Mouse (Mus musculus) limb, embryonic 11.5 days (tissue): ENCODE results near the gene Akap2. TPM values are rescaled to one million over a fixed set of nuclear protein-coding genes. Genes with fewer than 3 reads are reported as not detected.

Experiments
- ATAC-seq: fragments of 200-750 bp; cut with Nextera tagmentation; 2 replicates; pipeline ENCODE4 v1.8.0; 2017; ENCODE audit warnings: low read depth; ENCODE audit not compliant: insufficient number of reproducible peaks, low FRiP score, low TSS enrichment
- DNase-seq: peaks from one replicate; pipeline ENCODE4 v3.0.0-alpha.2; 2015; ENCODE audit warnings: low spot score
- H3K27ac ChIP-seq: fragments of 300-500 bp; sonication (generic); replicated peaks from 2 replicates; pipeline ENCODE4 v1.5.1; 2014; ENCODE audit warnings: low read depth, mild to moderate bottlenecking, low read length
- H3K27me3 ChIP-seq: fragments of 300-500 bp; sonication (generic); 2 replicates; pipeline ENCODE4 v1.6.1; 2014; ENCODE audit warnings: mild to moderate bottlenecking, low read length, mixed read lengths; ENCODE audit not compliant: control insufficient read depth, insufficient read depth
- H3K36me3 ChIP-seq: fragments of 300-500 bp; sonication (generic); 2 replicates; pipeline ENCODE4 v1.6.1; 2014; ENCODE audit warnings: mild to moderate bottlenecking, low read length, moderate library complexity, mixed read lengths; ENCODE audit not compliant: control insufficient read depth, insufficient read depth
- H3K4me1 ChIP-seq: fragments of 300-500 bp; sonication (generic); 2 replicates; pipeline ENCODE4 v1.6.1; 2014; ENCODE audit warnings: low read length, mixed read lengths; ENCODE audit not compliant: control insufficient read depth, insufficient read depth
- H3K4me2 ChIP-seq: fragments of 300-500 bp; sonication (generic); 2 replicates; pipeline ENCODE4 v1.6.1; 2014; ENCODE audit warnings: low read depth, mild to moderate bottlenecking, moderate library complexity; ENCODE audit not compliant: severe bottlenecking
- H3K4me3 ChIP-seq: fragments of 300-500 bp; sonication (generic); 2 replicates; pipeline ENCODE4 v1.5.1; 2014; ENCODE audit warnings: low read depth, low read length
- H3K9ac ChIP-seq: fragments of 300-500 bp; sonication (generic); 2 replicates; pipeline ENCODE4 v1.6.1; 2014; ENCODE audit warnings: mild to moderate bottlenecking, low read length
- H3K9me3 ChIP-seq: fragments of 300-500 bp; sonication (generic); 2 replicates; pipeline ENCODE4 v1.6.1; 2016; ENCODE audit warnings: low read length; ENCODE audit not compliant: control insufficient read depth
- WGBS: fragments of 180-500 bp; shearing (Covaris S2); extraction: QIAGEN DNeasy Blood & Tissue Kit; methylation state at CpG from one replicate; pipeline ENCODE4 v1.1.7; 2014; 5-methylcytosine and 5-hydroxymethylcytosine counted together
- polyA plus RNA-seq: library from polyadenylated mRNA; unstranded; fragments of >200 nt; fragmentation: Nextera tagmentation; extraction: Ambion mirVana; gene quantifications from 2 replicates; pipeline ENCODE4 v1.2.1, GENCODE M21; 2014

Gene Akap2
- polyA plus RNA-seq, 1 experiment from 2014 or later, result 32.8 TPM

DNA sequence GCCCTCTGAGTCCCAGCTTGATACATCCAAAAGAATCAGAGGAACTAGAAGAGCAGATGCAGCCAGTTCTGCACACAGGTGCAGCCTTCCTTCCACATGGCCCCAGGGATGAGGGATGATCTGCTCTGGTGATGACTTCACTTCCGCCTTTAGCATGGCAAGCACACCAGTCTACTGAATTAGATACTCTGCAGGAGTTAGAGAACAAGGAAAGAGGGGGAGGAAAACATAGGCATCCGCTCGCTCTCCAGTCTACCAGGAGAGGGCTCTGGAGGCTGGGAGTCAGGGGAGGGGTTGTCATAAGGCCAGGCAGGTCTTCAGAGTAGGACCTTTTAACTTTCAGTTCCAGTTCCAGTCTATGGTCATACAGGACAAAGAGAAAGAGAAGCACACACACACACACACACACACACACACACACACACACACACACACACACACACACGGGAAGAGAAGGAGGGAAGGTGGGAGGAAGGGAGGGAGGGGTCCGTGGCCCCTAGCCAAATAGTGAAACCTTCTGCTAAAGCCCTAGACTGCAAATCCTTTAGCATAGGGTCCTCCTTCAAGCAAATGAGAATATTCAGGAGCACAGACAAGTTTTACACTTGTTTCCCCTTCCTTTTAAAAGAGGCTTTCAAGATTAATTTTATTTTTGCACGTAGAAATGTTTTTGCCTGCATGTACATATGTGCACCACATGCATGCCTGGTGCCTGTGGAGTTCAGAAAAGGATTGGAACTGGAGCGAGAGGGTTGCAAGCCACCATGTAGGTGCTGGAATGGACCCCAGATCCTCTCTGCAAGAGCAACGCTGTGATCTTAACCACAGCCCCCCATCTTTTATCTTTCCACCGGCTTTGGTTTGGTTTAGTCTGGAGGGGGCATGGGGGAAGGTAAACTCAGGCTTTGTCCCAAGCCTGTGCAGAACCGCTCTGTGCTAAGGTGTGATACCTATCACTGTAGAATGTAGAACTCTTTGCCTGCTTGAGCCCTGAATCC is 197.0 kb downstream of the Akap2 start:
- DNase-seq (no peak), ATAC-seq (no peak)
- Histone ChIP-seq H3K9me3 (no peaks in the 10 kb centered on the region), H3K4me2 (no peak overlapping the region), H3K36me3 (no peaks in the 10 kb centered on the region), H3K27me3 (peaks cover 4% of the 10 kb centered on the region; the same call in 1 of the 2 replicates), H3K4me1 (peaks cover 9% of the 10 kb centered on the region), H3K27ac (no peak overlapping the region), H3K9ac (no peak overlapping the region), H3K4me3 (no peak overlapping the region)
- WGBS, result 76% methylated on average over 10 of the region's 10 CpGs

DNA sequence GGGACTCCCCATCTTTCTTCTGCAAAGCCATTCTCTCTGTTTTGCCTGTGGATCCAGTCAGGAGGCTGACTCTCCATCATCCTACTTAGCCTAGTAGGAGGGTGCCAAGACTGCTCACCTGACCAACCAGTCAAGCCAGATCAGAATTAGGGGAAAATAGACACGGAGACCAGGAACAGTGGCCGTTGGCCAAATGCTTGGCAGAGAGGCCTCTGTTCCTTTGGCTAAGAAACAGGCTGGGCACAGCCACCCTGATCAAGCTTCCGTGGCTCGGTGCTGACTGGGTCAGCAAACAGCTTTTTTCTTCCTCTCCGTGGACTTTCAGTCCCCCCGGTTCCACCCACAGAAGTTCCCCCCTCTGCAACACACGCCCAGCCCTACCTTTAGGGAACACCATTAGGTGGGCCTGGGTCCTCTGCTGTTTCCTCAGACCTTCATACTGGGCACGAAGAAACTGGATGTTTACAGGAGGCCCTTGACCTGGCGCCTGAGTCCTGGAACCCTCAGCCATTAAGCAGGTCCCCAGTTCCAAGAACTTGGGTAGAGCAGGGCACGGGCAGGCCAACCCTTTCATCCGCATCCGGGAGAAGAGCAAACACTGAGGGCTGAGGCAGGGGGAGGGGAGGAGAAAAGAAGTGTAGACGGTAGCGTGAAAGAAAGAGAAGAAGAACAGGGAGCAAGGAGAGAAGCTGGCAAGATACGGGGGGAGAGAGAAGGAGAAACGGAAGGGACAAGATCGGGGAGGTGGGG is 197.9 kb downstream of the Akap2 start:
- Histone ChIP-seq H3K4me1 (peaks cover 13% of the 10 kb centered on the region), H3K4me2 (peak overlapping the region; percentile 29), H3K27ac (no peak overlapping the region), H3K9ac (no peak overlapping the region), H3K36me3 (no peaks in the 10 kb centered on the region), H3K27me3 (peaks cover 4% of the 10 kb centered on the region; the same call in 1 of the 2 replicates), H3K4me3 (no peak overlapping the region), H3K9me3 (no peaks in the 10 kb centered on the region)
- 37% methylated on average over 17 of the region's 17 CpGs for WGBS
- ATAC-seq (no peak), DNase-seq (no peak)

DNA sequence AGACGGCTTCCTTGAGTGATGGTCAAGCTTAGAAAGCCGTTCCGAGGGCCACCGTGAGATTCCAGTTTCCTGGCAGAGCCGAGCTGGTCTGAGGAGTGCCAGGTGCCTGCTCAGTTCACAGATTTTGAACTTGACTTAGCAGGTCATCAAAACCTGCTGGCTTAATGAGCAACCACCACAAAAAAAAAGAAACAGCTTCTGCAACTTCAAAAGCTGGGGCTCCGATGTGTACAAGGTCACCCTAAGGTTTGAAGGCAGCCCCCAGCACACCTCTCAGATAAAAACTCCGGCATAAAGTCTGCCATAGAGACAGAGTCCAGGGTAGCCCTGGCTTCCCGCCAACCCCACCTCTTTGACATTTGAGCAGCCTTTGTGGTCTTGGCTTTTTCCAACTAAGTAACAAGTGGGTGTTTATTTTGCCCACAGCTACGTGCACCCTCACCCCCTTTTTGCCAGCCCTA is 198.8 kb downstream of the Akap2 start, which contains the start of gene D630039A03Rik:
Gene D630039A03Rik, minus strand, starts transcription at position 97 of the 461 bp plus-strand sequence.
- Histone ChIP-seq H3K4me1 (peaks cover 13% of the 10 kb centered on the region), H3K9ac (no peak within 1 kb of the TSS), H3K27me3 (peaks cover 4% of the 10 kb centered on the region; the same call in 1 of the 2 replicates), H3K4me3 (no peak within 1 kb of the TSS), H3K4me2 (peak within 1 kb of the TSS; percentile 29), H3K27ac (no peak within 1 kb of the TSS), H3K9me3 (no peaks in the 10 kb centered on the region), H3K36me3 (no peaks in the 10 kb centered on the region)
- ATAC-seq (no peak), DNase-seq (peak; percentile 43)
- WGBS, result 15% methylated on average over 9 of the region's 9 CpGs

- Histone ChIP-seq H3K4me3 (no peak overlapping the region), H3K9ac (no peak overlapping the region), H3K4me2 (no peak overlapping the region), H3K4me1 (peaks cover 13% of the 10 kb centered on the region), H3K27me3 (peaks cover 4% of the 10 kb centered on the region; the same call in 1 of the 2 replicates), H3K36me3 (no peaks in the 10 kb centered on the region), H3K9me3 (no peaks in the 10 kb centered on the region), H3K27ac (no peak overlapping the region)
- no peak for DNase-seq
- ATAC-seq, result no peak
- WGBS, result 63% methylated on average over 4 of the region's 4 CpGs
Observed at GRCm38 (mm10) chr4:57916711-57917110, 199.3 kb downstream of the Akap2 start.

- H3K4me2 ChIP-seq, result no peak overlapping the region
- 14% methylated on average over 8 of the region's 8 CpGs for WGBS
Observed at GRCm38 (mm10) chr4:57919494-57920423, 202.3 kb downstream of the Akap2 start.

GRCm38 (mm10) chr4:57920522-57920921 is 203.1 kb downstream of the Akap2 start:
- H3K27ac ChIP-seq, result no peak overlapping the region
- H3K27me3 ChIP-seq, result no peaks in the 10 kb centered on the region
- 87% methylated on average over 1 of the region's 1 CpGs for WGBS
- ATAC-seq, result no peak
- H3K4me1 ChIP-seq, result peaks cover 10% of the 10 kb centered on the region
- no peak overlapping the region for H3K4me2 ChIP-seq
- no peak overlapping the region for H3K4me3 ChIP-seq
- H3K36me3 ChIP-seq, result no peaks in the 10 kb centered on the region
- H3K9ac ChIP-seq, result no peak overlapping the region
- H3K9me3 ChIP-seq, result no peaks in the 10 kb centered on the region
- DNase-seq, result no peak

More at GRCm38 (mm10) chr4:57919494-57920423, 202.3 kb downstream of the Akap2 start:
- ATAC-seq (0 out of 2 replicates have a peak, but pooled peaks have one; percentile 16), DNase-seq (peak; percentile 49)
- H3K27ac ChIP-seq, result no peak overlapping the region
- peaks cover 13% of the 10 kb centered on the region for H3K4me1 ChIP-seq
- no peak overlapping the region for H3K4me3 ChIP-seq
- no peaks in the 10 kb centered on the region for H3K36me3 ChIP-seq
- no peak overlapping the region for H3K9ac ChIP-seq
- no peaks in the 10 kb centered on the region for H3K9me3 ChIP-seq
- H3K27me3 ChIP-seq, result peaks cover 4% of the 10 kb centered on the region; the same call in 1 of the 2 replicates

- Histone ChIP-seq H3K9ac (no peak overlapping the region), H3K4me3 (no peak overlapping the region), H3K27ac (no peak overlapping the region), H3K4me1 (peaks cover 4% of the 10 kb centered on the region; the same call in 1 of the 2 replicates), H3K27me3 (no peaks in the 10 kb centered on the region), H3K36me3 (no peaks in the 10 kb centered on the region), H3K9me3 (no peaks in the 10 kb centered on the region), H3K4me2 (no peak overlapping the region)
- DNase-seq (no peak), ATAC-seq (no peak)
- 61% methylated on average over 5 of the region's 5 CpGs for WGBS
Observed at GRCm38 (mm10) chr4:57922171-57922570, 204.7 kb downstream of the Akap2 start.
